Mouse (Mus musculus) spleen, adult 12 weeks (tissue): ENCODE results near the gene Arhgap4.
A peak's percentile ranks its signal among the peaks of the same experiment; 100 is the strongest.

ENCODE experiments used
- DNase-seq: peaks from one replicate; pipeline ENCODE4 v3.0.0; 2022; ENCODE audit warnings: low spot score

Arhgap4 gene

GRCm38 (mm10) chrX:73921823-73922549 lies at the start of gene Arhgap4, which contains the start of gene Naa10:
Gene Arhgap4, minus strand, starts transcription at chrX:73921870.
Gene Naa10, minus strand, starts transcription at chrX:73921944.
- peak; percentile 75 for DNase-seq

- no peak for DNase-seq
Observed at GRCm38 (mm10) chrX:73970781-73971180, 49.1 kb upstream of the Arhgap4 start.

DNA sequence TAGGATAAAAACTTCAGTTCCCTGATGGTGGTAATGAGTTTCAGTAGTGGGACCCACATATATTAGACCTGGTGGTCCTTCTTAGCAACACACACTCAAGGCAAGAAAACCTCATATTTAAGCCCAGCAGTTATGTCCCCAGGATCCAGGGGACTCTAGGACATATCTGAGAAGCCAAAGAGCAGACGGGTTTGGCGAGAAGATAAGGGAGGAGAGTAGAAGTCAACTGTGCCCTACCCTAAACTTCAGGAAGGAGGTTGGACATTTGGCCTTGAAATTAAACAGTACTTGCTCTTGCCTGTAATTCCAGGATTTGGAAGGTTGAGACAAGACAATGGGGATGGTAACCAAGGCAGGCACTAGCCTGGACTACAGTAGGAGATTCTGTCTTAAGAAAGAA lies 48.1 kb upstream of the Arhgap4 start:
- DNase-seq: no peak

GRCm38 (mm10) chrX:73969167-73969566 lies 47.5 kb upstream of the Arhgap4 start:
- no peak for DNase-seq

DNA sequence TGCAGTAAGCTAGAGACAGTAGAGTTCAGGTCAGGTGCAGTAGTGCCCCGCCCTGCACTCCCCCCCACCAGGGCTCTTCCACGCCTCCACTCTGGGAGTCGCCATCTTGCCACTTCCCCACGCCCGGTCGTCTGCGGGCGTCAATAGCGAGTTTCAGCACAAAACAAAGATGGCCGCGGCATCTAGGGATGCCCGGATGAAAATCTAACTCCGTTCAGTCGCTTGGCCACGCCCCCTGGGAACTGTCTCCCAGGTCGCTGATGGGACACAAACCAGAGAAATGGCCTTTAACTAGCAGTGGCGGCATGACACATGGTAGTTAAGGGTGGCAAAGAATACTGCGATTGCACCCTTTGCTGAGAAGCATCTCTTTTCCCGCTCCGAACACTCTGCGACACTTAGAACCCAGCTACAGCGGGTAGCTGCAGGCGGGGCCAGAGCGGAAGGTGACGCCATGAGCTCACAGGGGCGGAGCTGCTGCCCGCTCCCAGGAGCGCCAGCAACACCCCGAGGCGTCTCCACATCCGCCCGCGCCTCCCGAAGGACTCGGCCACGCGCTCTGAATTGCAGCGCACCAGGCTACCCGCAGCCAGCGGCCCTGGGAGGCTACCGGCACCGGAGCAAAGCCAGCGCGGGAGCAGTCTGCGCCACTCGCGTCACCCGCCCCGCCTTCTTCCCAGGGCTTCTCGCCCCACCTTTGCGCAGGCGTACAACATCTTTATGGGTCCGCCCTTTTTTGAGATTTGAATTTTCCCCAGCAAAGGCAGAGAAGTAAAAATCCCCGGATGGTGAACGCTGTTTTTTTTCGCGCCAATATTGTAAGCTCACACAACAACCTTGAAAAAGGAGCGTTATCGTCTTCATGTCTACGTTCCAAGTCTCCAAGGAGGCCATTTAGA lies 45.8 kb upstream of the Arhgap4 start:
- DNase-seq: peak; percentile 83

DNA sequence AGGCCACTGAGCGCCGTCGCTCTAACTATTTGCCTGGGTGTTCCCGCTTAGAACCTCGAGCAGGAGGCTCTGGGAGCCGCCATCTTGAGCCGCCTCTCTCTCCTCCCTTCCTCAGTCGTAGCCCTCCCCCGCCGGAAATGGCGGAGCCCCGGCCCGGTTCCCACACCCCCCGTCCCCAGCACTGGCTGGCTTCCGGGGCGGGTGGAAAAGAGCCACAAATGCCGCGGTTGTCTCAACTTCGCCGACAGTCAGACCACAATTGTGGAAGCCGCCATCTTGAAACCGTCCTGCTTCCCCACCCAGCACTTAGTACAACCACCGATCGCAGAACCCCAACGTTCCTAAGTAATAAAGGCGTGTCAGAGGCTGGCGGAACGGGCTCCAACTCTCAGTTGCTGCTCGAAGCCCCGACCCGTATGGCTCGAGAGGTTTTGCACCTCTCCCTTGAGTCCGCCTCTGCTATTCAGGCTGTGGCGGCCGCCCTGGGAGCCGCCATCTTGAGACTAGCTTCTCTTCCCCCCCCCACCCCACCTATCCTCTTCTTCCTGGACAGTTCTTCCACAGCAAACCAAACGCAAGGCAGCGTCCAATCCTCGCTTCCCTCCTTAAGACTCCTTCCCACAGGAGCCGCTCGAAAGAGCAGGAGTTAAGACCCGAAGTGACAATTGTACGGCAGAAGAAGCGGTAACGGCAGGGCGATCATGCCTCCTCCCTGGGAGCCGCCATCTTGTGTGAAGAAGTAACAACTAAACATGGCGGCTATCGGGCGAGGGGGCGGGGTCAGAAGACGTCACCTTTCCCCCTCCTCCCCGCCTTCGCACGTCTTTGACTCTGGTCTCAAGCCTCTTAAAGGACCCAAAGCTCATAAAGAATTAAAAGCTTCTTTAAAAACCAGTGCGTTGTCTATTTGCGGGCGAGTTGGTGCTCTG lies 44.8 kb upstream of the Arhgap4 start, which contains the start of gene Hcfc1:
Gene Hcfc1 (minus strand): TSS at position 110 of the 929 bp plus-strand sequence.
- peak; percentile 79 for DNase-seq

GRCm38 (mm10) chrX:73965307-73965706 lies 43.6 kb upstream of the Arhgap4 start:
- no peak for DNase-seq

DNA sequence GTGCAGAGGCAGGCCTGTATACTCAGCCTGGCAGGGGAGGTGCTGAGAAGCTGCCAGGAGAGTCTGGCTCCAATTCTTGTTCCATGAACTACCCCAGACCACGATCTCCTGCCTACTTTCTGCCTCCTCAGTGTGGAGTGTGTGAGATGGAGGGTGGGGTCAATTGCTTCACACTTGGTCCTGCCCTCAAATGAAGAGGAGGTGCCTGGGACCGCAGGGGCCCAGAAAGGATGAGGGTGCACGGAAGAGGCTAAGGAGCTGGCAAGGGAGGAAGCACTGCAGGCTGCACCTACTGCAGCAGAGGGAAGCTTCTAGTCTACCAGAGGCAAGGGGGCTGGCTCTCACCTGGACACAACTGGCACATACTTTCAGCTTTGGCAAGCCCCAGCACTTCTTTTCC lies 42.7 kb upstream of the Arhgap4 start:
- DNase-seq: no peak

DNA sequence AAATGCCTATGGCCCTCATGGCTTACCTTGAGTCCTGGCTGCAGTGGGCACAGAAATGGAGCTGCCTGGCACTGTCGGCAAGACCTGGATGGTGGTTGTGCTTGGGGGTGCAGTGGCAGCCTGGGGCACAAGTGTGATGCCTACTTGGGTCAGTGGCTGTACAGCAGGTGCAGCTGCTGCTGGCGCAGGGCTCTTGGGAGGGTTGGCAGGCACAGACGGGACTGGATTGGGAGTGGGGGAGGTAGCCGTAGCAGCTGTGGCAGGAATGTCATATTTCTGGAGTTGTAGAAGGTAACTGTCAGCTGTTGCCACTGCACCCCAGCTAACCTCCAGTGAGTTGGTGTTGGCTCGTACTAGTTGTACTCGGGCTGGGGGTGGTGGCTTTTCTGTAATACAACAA lies 33.3 kb upstream of the Arhgap4 start:
- DNase-seq: no peak

DNA sequence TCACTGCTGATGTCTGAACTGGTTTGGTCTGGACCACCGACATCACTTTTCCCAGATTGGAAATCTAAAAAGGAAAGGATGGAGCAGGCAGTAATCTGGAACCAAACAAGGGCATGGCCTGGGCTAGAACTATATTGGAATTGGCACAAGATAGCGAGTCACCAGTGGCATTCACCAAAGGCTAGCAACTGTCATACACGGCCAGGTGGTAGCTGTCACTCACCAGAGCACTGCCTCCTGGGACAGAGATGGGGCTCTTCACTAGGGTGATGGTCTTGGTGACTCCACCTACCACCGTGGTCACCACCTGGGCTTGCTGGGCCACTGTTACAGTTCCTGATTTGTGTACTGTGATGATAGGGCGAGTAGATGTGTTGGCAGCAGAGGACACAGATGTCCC lies 30.9 kb upstream of the Arhgap4 start:
- no peak for DNase-seq

DNA sequence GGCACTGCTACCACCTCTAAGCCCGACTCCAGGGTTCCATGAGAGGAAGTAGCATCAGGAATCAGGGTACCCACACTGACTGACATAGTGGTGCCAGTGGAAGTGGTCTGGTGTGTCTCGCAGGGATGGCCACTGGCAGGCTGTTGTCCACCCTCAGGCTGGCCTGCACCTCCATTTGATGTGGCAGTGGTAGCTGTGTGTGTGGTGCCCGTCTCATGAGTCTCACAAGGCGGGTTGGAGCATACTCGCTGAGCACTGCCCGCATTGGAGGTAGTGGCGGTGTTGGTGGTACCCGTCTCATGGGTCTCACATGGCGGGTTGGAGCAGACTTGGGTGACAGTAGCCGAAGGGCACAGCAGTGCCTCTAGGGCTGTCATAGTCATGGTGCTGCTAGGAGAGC lies 27.7 kb upstream of the Arhgap4 start:
- DNase-seq: no peak

DNA sequence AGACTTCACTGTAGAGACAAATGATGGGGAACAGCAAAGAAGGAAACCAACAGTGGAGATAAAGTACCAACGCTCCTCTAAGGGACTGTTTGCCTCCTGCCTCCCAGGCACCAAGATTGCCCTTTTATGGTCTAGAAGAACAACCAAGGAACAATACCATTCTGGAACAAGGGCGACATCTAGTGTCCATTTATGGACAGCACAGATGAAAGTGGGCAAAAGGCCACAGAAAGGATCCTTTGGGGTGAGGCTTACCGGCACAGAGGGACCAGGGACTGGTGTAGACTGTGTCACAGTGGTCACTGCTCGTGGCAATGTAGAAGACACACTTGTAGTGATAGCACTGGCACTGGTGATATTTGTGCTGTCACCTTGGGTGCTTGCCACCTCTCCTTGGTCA lies 27.0 kb upstream of the Arhgap4 start:
- DNase-seq: no peak

DNA sequence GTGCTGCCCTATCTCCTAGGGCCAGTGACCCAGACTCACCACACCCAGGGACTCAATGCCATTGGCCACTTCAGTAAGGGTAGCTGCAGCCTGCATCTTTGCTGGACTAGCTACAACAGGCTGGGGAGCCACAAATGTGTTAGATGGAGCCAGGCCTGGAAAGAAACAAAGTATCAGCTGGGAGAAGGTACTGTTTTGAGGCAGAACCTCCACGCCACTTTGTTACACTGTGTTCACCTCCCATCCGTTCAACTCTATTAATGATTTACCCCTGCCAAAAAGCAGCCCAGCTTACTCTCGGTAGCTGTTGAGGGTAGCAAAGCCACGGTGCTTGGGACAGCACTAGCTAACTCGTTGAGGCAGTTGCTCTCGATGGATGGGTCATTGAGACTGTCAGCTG lies 25.2 kb upstream of the Arhgap4 start:
- DNase-seq: no peak

DNA sequence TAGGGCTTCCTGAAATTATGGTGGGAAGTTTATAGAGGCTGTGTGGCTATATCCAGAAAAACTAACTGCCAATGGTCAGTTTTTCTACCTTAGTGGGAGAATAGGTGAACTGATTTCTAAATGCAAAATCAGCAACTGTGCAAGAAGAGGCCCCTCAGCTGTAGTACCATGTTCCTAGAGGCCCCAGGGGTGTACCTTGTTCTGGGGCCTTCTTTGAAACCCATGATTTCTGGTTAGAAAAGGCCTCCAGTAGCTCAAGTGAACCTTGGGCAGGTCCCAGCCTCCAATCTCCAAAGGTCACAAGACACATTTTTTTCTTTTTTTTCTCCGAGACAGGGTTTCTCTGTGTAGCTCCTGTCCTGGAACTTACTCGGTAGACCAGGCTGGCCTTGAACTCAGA lies 20.6 kb upstream of the Arhgap4 start:
- no peak for DNase-seq

DNA sequence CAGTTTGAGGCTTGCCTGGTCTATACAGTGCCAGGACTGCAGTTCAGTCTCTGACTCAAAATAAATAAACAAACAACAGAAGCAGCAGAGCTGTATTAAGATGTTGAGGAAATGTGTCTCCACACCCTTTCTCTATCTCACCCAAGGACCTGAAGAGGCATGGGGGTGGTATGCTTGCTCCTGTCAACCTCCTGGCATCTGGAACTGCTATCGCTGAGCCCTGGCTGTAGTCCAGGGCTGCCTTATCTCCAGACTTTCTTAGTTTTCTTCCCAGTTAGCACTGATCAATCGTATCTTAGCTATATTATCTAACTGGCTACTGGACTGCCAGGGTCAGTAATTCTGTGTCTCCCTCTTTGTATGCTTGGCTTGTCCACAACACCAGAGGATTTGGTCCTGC lies 20.2 kb upstream of the Arhgap4 start:
- DNase-seq: no peak

DNA sequence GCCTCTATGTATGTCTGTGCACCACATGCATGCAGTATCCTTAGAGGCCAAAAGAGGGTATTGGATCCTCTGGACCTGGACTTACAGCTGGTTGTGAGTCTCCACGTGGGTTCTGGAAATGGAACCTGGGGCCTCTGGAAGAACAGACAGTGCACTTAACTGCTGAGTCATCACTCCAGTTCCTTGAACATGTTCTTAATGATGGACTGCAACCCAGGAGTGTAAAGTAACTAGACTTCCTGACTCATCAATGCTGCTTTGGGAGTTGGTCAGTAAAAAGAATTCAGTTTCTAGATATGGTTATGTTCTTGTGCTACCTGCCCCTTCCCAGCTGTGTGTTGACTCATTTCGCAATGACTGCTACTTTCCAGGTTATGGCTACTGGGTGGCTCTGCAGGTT lies 10.2 kb upstream of the Arhgap4 start:
- DNase-seq: no peak

- no peak for DNase-seq
Observed at GRCm38 (mm10) chrX:73930402-73931062, 8.9 kb upstream of the Arhgap4 start, which contains the start of gene Renbp. Gene Renbp, minus strand, starts transcription at chrX:73930850.

- no peak for DNase-seq
Observed at GRCm38 (mm10) chrX:73922550-73922882, 846 bp upstream of the Arhgap4 start.

GRCm38 (mm10) chrX:73921285-73921822 lies 316 bp downstream of the Arhgap4 start:
- no peak for DNase-seq

DNA sequence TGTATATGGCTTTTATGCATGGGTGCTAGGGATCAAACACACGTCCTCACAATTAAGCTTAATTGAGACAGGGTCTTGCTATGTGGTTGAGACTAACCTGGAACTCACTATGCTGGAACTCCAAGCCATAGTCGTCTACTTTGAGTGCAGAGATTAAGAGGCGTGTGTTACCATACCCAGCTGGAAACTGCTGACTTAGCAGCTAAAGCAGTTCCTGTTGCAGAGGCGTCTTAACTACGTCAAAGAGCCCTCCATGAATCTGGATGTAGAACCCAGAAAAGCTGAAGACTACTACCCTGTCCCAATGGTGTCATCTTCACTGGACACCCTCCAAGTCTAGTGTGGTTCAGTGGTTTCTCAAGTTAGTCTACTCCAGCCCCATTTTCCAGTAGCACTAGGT lies 3.0 kb downstream of the Arhgap4 start:
- DNase-seq: no peak

- no peak for DNase-seq
Observed at GRCm38 (mm10) chrX:73916945-73917344, 4.7 kb downstream of the Arhgap4 start.
